Mouse (Mus musculus): ENCODE results near the gene Mad2l1bp. TPM values are rescaled to one million over a fixed set of nuclear protein-coding genes. Genes with fewer than 3 reads are reported as not detected.

The Mad2l1bp gene
- polyA plus RNA-seq, 1 experiment = 25.8 TPM

DNA sequence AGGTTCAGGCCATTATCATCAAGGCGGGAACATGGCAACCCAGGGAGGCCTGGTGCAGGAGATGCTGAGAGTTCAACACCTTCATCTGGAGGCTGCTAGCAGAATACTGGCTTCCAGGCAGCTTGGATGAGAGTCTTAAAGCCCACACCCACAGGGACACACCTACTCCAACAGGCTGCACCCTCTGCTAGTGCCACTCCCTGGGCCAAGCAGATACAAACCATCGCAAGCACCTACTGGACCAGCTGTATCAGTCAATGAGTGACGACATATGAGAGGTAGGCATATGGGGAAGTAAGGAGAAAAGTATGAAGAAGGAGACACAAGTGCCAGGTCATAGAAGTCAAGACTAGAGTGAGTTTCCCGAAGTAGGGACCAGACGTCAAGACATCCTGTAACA is 3.3 kb upstream of the Mad2l1bp start:
- no peak for DNase-seq (ENCODE audit: low read depth)

DNA sequence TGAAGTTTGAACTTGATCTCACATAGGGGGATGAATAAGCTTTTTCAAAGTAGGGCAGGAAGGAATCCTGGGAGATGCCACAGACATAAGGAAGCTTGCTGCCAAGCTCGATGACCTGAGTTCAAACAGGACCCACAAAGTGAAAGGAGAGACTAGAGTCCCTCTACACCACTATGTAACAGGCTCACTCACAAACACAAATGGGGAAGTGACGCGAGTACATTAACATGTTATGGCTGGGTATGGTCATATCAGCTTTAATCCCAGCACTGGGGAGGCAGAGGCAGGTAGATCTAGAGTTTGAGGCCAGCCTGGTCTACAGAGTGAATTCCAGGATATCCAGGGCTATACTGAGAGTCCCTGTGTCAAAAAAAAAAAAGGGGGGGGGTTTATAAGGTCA is 983 bp upstream of the Mad2l1bp start:
- no peak for DNase-seq (ENCODE audit: low read depth)

DNA sequence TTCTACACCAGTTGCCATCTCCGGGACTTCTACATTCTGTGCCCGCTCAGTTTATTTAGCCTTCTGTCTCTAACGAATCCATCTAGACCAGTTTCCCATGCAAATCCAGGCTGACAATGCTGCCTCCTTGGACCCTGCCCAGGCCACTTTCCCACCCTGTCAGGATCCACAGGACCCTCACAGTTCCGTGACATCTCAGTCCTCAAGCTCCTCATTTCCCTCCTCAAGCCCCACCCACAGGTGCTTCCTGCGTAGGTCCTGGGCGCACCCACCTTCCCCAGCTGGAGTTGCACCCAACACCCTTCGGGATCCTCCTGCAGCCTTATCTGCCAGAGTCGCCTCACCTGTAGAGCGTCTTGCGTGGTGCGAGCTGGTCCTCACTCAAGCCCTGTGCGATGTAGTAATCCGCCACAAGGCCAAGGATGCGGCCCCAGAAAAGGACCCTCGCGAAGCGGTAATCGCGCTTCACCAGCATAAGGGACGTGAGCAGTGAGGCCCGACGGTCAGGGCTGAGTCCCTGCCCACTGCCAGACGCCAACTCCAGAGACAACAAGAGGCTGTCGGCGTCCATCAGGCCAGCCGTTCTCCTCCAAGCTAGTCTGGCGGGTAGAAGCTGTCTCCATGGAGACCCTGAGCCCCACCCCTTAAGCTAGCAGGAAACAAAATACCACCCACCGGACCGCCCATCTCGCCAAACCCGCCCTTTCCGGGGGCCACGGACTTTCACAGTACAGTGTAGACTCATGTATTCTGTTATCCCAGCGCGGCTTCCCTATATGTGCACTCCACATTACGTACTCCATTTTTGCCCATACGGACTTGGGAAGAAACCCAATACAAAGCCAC is 9.6 kb downstream of the Mad2l1bp start, which contains the start of gene Rsph9:
Rsph9 (minus strand) TSS at position 639 of the 846 bp plus-strand sequence.
- no peak for DNase-seq (ENCODE audit: low read depth)

DNA sequence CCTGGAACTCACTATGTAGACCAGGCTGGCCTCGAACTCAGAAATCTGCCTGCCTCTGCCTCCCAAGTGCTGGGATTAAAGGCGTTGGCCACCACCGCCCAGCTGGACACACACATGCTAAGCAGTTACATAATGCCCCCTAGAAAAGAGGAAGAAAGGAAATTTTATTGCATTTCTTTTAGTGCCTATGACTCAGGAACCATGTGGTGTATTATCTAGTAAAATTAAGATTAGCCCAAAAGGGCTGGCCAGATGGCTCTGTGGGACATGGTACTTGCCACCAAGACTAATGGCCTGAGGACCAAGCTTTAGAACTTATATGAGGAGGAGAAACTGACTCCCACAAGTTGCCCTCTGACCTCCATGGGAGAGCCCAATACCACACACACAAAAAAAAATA is 13.5 kb downstream of the Mad2l1bp start:
- DNase-seq (ENCODE audit: low read depth) = no peak

DNA sequence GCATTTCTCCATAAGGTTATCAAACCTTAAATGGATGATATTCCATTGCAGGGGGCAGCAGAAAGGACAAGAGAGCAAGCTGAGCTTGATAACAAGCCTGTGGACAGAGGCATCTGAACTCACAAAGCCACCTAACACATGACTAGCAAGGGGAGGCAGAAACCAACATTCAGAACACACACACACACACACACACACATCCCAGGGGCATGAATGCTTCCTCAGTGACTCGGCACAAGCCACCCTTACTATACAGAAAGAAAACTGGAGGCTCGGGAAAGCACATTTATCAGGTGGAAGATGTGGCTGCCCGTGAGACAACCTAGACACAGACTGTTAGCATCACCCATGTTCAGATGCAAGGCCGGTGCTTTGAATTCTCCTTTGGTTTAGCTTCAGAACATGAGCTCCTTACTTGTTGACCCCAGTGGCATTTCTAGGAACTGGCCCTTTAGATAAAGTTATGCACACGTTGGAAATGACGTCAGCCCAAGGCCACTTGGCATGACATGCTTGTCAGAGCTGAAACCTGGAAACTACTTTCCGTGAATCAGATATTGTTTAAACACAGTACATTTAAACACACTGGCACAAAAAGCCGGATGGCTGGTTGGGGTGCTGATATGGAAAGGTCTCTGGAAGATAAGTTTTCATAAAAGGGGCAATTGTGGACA is 14.7 kb downstream of the Mad2l1bp start:
- no peak for DNase-seq (ENCODE audit: low read depth)

DNA sequence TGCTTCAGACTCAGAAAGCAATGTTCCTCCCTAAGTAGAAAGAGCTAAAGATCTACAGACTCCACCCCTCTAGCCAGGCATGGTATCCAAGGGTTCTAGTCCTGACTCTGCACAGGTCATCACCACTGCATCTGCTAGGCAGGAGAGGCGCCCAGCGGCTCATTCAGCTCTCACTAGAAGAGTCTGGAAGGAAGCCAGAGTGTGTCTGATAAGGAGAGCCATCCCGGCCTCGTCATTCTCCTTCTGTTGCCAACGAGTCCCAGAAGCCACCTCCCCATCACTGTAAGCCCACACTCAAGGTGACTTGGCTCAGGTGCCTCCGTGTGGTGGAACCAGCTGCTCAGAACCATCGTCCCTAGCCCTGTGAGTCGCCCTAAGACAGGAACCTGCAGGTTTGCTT is 20.5 kb downstream of the Mad2l1bp start:
- DNase-seq (ENCODE audit: low read depth) = no peak

DNA sequence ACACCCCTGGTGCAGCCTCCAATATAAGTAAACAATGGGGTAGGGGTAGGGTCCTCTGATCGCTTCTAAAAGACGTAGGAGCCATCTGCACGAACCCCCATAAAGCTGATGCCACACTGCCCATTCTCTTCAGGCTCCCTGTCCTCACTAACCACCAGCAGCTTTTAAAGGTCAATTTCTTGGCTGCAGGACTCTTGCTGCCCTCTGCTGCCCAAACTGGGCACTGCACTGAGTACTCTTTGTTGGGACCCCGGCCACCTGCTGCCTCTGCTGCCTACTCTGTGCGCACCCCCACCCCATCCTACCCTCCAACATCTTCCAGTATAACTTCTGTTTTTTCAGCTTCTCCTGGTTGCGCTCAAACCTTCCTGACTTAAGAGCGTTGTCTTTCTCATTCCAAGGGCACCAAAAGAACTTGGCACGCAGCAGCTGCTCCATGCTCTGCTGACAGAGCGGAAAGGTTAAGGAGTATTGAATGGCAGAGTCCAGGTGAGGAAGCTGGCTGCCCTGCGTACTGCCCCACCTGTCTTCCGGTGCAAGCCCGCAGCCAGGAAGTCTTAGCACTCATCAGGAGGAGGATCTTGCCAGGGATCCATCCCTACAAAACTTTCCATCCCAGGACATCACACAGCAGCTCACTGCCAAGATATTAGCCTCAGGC is 21.2 kb downstream of the Mad2l1bp start:
- no peak for DNase-seq (ENCODE audit: low read depth)

DNA sequence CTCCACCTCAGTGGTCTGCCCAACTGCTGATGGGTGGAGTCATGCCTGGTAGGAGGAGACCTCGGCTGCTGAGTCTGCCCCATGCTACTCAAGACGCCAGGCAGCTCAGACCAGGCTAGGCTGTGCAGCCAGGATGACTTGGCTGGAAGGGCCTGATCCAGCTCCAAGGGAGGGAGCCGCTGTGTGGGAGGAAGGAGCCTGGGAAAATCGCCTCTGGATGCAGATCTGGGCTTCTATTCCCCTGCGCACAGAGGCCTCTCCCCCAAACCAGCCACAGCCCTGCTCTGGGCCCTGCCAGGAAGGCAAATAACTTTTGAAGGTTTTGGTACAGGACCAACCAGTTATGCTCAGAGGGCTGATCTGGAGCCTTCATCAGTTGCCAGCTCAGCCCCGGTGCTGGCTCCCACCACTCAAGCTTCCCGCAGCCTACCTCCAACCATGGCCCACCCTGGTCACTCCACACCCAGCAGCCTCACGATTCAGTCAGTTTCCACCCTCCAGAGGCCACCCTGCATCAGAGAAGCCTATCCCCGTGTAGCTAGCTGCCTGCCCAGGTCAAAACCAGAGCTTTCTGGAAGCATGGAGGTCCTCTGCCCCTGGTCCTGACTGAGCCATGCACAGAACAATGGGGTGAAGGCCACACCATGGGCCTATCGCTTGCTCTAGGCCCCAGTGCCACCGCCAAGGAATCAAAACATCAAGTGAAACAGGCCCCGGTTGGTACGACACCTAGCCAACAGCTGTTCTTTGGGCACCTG is 23.4 kb downstream of the Mad2l1bp start:
- DNase-seq (ENCODE audit: low read depth) = no peak

DNA sequence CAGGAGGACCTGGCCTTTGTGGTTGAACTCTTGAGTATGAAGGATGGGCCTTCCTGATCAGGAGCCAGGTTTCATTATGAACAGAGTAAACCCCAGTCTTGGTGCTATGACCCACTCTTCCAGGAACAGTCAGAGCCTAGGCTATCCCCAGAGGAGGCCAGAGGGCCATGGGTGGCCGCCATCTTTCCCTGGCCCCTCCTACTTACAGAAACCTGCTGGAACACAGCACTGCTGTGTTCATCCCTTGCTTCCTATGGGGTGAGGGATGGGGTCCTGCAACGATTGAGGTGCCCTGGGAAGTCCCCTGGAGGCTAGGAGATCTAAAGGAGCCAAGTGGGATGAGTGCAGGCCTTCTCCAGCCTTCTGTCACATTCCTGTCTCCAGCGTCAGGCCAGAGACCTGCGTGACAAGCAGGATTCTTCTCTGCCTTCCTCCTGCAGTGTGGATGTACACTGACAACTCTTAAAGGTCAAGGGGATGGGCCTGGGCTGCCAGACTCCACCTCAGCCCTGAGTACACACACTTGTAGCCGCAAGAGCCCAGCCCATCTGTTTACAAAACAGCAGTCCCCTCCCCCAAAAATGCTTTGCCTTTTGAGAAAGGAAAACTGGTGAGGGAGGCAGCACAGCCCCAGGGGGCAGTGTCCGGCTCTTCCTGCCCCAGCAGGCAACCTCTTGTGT is 25.4 kb downstream of the Mad2l1bp start:
- DNase-seq (ENCODE audit: low read depth) = no peak

DNA sequence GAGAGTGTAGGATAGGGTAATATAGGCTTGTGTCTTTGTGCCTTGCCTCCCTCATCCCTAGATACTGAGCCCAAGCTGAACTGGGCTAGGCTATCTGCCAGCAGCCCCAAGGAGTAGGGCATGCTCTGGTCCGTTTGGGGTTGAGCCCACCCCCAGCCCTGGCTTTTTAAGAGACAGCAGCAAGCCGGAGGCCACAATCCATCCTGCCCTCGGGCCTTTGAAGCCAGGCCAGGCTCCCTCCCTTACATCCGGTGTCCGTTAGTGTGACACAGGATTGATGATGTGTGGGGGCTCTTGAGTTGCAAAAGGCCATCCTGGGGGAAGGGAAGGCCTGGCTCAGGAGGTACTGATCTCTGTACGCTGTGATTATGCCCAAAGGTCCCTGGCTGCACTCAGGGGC is 26.7 kb downstream of the Mad2l1bp start:
- DNase-seq (ENCODE audit: low read depth) = no peak

DNA sequence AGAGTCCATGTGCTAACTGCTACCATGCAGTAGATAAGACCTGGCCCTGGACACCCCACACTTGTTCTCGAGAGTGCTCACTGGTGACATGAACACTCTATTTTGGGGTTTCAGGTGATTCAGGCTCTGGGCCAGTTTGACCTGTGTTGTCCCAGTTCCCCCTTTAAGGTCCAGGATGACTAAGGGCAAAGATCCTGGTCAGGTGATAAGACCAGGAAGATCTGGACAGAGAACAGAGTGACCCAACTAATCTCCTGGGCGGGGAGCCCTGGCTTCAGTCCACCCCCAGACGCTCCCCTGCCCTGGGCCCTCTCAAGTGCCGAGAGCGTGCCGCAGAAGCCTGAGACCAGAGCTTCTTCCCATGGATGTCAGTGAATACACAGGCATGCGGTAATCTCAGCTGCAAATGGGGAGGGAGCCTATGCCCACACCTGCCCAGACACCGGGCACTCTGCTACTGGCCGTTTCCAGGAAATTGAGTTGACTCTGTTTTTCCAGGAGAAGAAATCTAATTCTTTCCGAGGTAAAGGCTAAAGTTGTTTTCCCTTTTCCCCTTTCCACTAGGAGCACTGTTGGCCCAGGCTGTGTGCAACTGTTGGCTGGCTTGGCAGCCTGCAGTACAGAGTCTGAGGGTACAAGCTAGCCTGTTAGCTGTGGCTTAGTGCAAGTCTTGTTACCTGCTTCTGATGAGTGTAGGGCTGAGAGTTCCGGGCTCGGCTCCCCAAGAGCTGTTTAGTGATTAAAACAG is 29.2 kb downstream of the Mad2l1bp start:
- no peak for DNase-seq (ENCODE audit: low read depth)

DNA sequence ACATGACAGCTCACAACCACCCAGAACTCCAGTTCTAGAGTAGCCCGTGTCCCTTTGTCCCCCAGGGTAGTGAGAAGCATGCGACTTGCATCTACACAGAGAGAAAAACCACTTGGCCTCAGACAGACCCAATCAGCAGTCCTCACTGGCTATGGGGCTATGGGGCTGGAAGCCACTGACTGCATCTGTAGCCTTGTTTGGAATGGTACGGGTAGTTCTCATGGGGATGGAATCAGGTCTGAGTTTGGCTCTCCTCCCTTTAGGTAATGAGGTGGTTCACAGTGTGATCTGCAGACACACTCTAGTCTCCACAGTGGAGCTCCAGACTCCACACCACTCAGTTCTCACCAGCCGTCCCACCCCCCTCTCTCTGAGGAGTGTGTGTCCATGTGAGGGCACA is 30.1 kb downstream of the Mad2l1bp start:
- DNase-seq (ENCODE audit: low read depth) = no peak

DNA sequence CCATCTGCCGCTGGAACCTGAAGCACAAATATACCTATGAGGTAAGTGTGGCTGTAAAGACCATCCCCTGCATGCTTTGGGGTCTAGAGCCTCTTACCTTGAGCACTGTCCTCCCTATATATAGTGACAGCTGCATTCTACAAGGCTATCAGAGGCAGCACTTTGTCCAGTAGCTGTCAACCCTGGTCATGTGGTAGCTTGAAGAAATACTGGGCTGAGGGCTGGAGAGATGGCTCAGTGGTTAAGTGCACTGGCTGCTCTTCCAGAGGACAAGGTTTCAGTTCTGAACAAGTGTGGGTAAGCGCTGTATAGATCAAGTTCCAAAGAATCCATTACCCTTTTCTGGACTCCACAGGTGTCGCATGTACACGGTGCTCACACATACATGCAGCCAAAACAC is 30.6 kb downstream of the Mad2l1bp start:
- DNase-seq (ENCODE audit: low read depth) = no peak

DNA sequence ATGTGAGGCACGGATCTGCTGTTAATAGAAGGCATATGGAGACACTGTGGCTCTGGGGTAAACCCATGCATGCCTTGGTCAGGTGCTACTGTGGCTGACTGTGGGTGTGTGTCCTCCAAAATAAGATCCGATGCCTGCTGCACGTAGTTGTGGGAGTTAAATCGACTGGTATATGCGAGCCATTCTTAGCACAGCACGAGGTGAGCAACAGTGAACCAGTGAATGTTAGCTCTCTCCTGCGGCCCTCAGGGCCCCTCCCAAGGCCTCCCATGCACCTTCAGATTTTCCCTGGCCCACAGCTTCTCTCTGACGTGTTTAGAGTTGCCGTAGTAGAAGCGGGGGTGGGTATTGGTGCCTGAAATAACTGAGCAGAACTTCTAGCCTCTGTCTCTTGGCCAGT is 33.7 kb downstream of the Mad2l1bp start:
- DNase-seq (ENCODE audit: low read depth) = no peak

DNA sequence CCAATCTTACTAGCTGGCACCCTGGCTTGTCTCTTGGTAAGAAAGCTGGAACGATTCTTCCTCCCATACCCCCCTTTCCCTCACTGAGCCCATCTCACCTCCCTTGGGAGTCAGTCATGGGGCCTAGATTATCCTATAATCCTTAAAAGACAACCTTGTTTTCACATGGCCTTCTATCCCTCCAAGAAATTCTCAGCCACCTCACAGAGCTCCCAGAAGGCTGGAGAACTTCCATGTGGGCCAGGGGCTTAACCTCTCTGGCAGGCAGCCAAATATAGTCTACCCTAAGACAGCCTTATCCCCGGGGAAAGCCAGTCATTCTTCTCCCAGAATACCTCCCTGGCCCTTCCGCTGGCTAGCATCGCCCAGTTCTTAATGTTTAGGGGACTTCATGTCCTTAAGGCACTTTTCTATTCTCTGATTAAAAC is 34.9 kb downstream of the Mad2l1bp start:
- DNase-seq (ENCODE audit: low read depth) = no peak

DNA sequence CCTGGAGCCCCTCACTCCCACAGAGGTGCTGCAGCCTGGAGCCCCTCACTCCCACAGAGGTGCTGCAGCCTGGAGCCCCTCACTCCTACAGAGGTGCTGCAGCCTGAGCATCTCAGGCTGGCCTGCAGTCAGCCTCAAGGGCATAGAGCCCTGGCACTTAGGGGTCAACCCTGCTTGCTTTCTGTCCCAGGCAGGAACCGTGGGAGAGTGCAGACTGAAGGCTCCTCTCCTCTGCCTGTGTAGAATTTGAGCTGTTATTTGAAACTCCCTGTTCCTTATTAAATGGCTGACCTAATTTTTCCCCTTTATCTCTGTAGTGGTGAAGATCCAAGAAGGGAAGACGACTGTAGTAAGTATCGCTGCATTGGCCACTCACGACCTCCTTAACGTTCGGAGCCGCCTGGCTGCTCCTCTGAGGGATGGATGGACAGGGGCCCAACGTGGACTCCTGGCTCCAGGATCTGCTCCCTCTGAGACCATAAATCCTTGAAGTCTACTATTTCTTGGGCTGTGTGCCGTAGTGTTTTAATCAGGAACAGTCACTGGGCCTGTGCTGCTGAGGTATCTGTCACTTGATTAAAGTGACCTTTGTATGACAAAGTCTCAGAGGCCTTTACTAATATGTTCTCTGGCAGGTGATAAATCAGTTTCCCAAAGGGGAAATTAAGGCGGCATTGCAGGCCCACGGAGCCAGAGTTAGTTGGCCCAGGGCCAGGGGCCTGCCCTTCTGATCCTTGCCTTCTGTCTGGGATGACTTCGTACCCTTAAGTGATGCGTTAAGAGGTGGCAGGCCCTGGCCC is 35.5 kb downstream of the Mad2l1bp start:
- DNase-seq (ENCODE audit: low read depth) = no peak

DNA sequence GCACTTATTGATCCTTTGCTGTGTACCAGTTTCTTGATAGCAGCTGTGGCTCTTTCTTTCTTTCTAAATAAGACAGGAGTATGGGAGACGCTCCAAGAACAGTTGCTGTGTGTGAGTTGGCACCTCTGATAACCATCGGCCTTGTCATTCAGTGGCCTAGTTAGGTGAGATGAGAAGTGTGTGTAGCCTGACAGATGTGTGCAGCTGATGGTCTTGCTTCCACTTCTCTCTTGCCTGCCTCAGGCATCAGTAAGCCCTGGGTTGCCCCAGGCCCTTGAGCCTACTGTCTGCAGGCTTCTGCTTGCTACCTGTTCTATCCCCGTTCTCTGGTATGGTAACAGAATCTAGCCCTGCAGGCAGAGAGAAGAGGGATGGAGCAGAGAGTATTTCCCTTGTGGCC is 36.5 kb downstream of the Mad2l1bp start:
- DNase-seq (ENCODE audit: low read depth) = no peak

DNA sequence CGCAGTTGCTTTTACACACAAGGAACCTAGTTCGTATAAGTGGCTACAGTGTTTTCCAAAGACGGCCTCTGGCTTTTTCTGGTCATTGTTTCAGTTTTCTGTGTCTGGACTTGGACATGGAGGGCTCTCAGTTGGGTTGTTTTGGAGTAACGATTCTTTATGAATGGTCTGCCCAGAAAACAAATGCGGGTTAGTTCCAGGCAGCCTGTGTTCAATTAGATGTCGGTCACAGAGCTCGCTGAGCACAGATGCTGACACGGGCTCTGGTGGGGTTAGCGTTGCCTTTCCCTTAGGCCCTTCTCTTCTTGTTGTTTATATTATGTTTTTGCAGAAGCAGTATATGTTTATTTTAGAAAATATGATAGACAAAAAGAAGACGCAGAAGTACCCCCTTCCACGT is 37.2 kb downstream of the Mad2l1bp start:
- no peak for DNase-seq (ENCODE audit: low read depth)

DNA sequence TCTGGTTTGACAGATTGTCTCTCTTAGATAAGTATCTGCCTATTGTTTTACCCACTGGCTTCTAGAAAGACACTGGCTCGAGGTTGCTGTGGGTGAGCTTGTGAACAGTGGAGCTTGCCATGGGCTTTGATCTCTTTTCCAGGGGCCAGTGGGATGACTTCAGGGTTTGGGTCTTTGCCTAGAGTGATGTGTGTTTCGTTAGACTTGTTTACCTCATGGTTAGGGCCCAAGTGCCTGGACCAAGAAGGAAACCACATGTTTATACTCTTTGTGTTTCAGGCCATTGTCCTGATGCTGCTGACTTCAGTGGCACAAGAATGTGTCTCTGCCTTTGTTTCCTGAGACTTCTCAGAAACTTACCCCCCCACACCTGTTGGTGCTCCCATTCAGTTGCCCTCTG is 37.9 kb downstream of the Mad2l1bp start:
- DNase-seq (ENCODE audit: low read depth) = no peak

Data from gonadal fat pad, adult 2 months (tissue).